Mouse (Mus musculus) intestine, postnatal 0 days (tissue): ENCODE measurements around the gene Acer3. TPM values are rescaled to one million over a fixed set of nuclear protein-coding genes. Genes with fewer than 3 reads are reported as not detected.

Source experiments
- ATAC-seq: fragments of 200-750 bp; cut with Nextera tagmentation; 2 replicates; pipeline ENCODE4 v1.8.0; 2017; ENCODE audit warnings: mild to moderate bottlenecking, moderate TSS enrichment, moderate library complexity
- H3K27ac ChIP-seq: fragments of 300-500 bp; sonication (generic); 2 replicates; pipeline ENCODE4 v1.5.1; 2014; ENCODE audit warnings: mild to moderate bottlenecking, low read depth, low read length, moderate library complexity
- H3K27me3 ChIP-seq: fragments of 300-500 bp; sonication (generic); replicated peaks from 2 replicates; pipeline ENCODE4 v1.6.1; 2014; ENCODE audit warnings: low read length, mixed read lengths; ENCODE audit not compliant: control insufficient read depth, insufficient read depth
- H3K36me3 ChIP-seq: fragments of 300-500 bp; sonication (generic); 2 replicates; pipeline ENCODE4 v1.6.1; 2014; ENCODE audit warnings: mild to moderate bottlenecking, moderate library complexity; ENCODE audit not compliant: control insufficient read depth, insufficient read depth
- H3K4me1 ChIP-seq: fragments of 300-500 bp; sonication (generic); replicated peaks from 2 replicates; pipeline ENCODE4 v1.6.1; 2014; ENCODE audit warnings: antibody characterized with exemption, low read length, mixed read lengths; ENCODE audit not compliant: control insufficient read depth, insufficient read depth
- H3K4me2 ChIP-seq: fragments of 300-500 bp; sonication (generic); replicated peaks from 2 replicates; pipeline ENCODE4 v1.6.1; 2014; ENCODE audit warnings: low read depth, mild to moderate bottlenecking, moderate library complexity
- H3K4me3 ChIP-seq: fragments of 300-500 bp; sonication (generic); 2 replicates; pipeline ENCODE4 v1.5.1; 2014; ENCODE audit warnings: low read depth, low read length
- H3K9ac ChIP-seq: fragments of 300-500 bp; sonication (generic); 2 replicates; pipeline ENCODE4 v1.6.1; 2014; ENCODE audit warnings: mild to moderate bottlenecking, low read depth, low read length
- H3K9me3 ChIP-seq: fragments of 300-500 bp; sonication (generic); 2 replicates; pipeline ENCODE4 v1.6.1; 2016; ENCODE audit warnings: mixed run types; ENCODE audit not compliant: control insufficient read depth
- CTCF ChIP-seq: sonication (generic); IDR thresholded peaks from 2 replicates; pipeline ENCODE4 v1.5.1; 2016; ENCODE audit warnings: low read depth, mild to moderate bottlenecking, control low read depth, antibody characterized with exemption, moderate library complexity
- WGBS: fragments of 180-500 bp; shearing (Covaris S2); extraction: QIAGEN DNeasy Blood & Tissue Kit; methylation state at CpG from one replicate; pipeline ENCODE4 v1.1.7; 2014; 5-methylcytosine and 5-hydroxymethylcytosine counted together
- polyA plus RNA-seq: library from polyadenylated mRNA; unstranded; fragments of >200 nt; fragmentation: Nextera tagmentation; extraction: Ambion mirVana; gene quantifications from 2 replicates; pipeline ENCODE4 v1.2.1, GENCODE M21; 2015

Acer3 gene
- polyA plus RNA-seq, 1 experiment from 2014 or later: 9.7 TPM

- WGBS: 44% methylated on average over 8 of the region's 8 CpGs
- no peaks in the 10 kb centered on the region for H3K27me3 ChIP-seq
- H3K36me3 ChIP-seq: no peaks in the 10 kb centered on the region
- H3K9ac ChIP-seq: no peak overlapping the region
- peak overlapping the region; percentile 81 for H3K4me2 ChIP-seq
- H3K9me3 ChIP-seq: no peaks in the 10 kb centered on the region
- no peak for ATAC-seq
- TF ChIP-seq CTCF: no peak
- H3K27ac ChIP-seq: no peak overlapping the region
- peaks cover 7% of the 10 kb centered on the region; the same call in 1 of the 2 replicates for H3K4me1 ChIP-seq
- H3K4me3 ChIP-seq: no peak overlapping the region
These were observed 144.5 kb downstream of the Acer3 start for GRCm38 (mm10) chr7:98176322-98177070.

GRCm38 (mm10) chr7:98174883-98175755, 145.9 kb downstream of the Acer3 start:
- no peak for TF ChIP-seq CTCF
- no peak overlapping the region for H3K4me3 ChIP-seq
- H3K4me1 ChIP-seq: peaks cover 7% of the 10 kb centered on the region; the same call in 1 of the 2 replicates
- no peak overlapping the region for H3K9ac ChIP-seq
- WGBS: 73% methylated on average over 4 of the region's 4 CpGs
- H3K9me3 ChIP-seq: no peaks in the 10 kb centered on the region
- no peak overlapping the region for H3K27ac ChIP-seq
- no peak overlapping the region for H3K4me2 ChIP-seq
- no peak for ATAC-seq
- H3K36me3 ChIP-seq: no peaks in the 10 kb centered on the region
- no peaks in the 10 kb centered on the region for H3K27me3 ChIP-seq

- H3K9me3 ChIP-seq: no peaks in the 10 kb centered on the region
- H3K4me2 ChIP-seq: no peak overlapping the region
- H3K27me3 ChIP-seq: no peaks in the 10 kb centered on the region
- no peak for TF ChIP-seq CTCF
- ATAC-seq: no peak
- peaks cover under 1% of the 10 kb centered on the region; the same call in 1 of the 2 replicates for H3K4me1 ChIP-seq
- H3K36me3 ChIP-seq: no peaks in the 10 kb centered on the region
- WGBS: 49% methylated on average over 4 of the region's 4 CpGs
- H3K9ac ChIP-seq: no peak overlapping the region
- H3K4me3 ChIP-seq: no peak overlapping the region
- H3K27ac ChIP-seq: no peak overlapping the region
These were observed 147.6 kb downstream of the Acer3 start for GRCm38 (mm10) chr7:98173408-98173807.

DNA sequence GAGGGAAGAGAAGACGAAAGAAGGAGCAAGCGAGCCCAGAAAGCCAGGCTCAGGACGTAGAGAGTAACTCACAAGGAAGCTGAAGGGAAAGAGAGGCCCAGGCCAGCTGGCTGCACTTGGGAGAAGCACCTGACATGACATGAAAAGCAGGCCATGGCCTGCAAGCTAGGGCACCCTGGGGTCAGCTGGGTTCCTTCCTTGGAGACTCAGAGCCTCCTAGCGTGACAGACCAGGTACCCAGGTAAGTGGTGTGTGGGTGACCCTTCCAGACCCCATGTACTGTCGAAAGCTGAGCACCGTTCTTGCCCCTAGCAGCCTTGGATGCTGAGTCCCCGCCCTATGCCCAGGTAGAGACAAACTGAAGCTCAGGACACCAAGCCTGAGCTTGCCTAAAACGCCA, 148.3 kb downstream of the Acer3 start:
- H3K4me3 ChIP-seq: no peak overlapping the region
- no peak overlapping the region for H3K9ac ChIP-seq
- no peak for TF ChIP-seq CTCF
- no peak overlapping the region for H3K4me2 ChIP-seq
- no peaks in the 10 kb centered on the region for H3K9me3 ChIP-seq
- no peaks in the 10 kb centered on the region; the same call in 1 of the 2 replicates for H3K4me1 ChIP-seq
- no peak overlapping the region for H3K27ac ChIP-seq
- no peak for ATAC-seq
- no peaks in the 10 kb centered on the region for H3K27me3 ChIP-seq
- WGBS: 81% methylated on average over 8 of the region's 8 CpGs
- no peaks in the 10 kb centered on the region for H3K36me3 ChIP-seq

- no peak for TF ChIP-seq CTCF
- Histone ChIP-seq H3K4me1 (no peaks in the 10 kb centered on the region), H3K9me3 (no peaks in the 10 kb centered on the region), H3K4me2 (no peak overlapping the region), H3K27me3 (no peaks in the 10 kb centered on the region), H3K4me3 (no peak overlapping the region), H3K27ac (no peak overlapping the region), H3K9ac (peak overlapping the region; percentile 17; the same call in 1 of the 2 replicates), H3K36me3 (no peaks in the 10 kb centered on the region)
- WGBS: 69% methylated on average over 6 of the region's 6 CpGs
- ATAC-seq: peak; percentile 16; the same call in 1 of the 2 replicates
These were observed 149.6 kb downstream of the Acer3 start for GRCm38 (mm10) chr7:98171141-98172073.
